Mouse (Mus musculus) cortical plate, adult 2 months (tissue): ENCODE measurements around the gene Ccdc163.

Source experiments
- CTCF ChIP-seq: fragments of 200-500 bp; IDR thresholded peaks from 2 replicates; pipeline ENCODE4 v1.5.1; 2011; ENCODE audit warnings: mild to moderate bottlenecking, control low read depth, low read length; ENCODE audit not compliant: insufficient read depth; ENCODE audit errors: extremely low read depth
- POLR2A ChIP-seq: fragments of 200-500 bp; IDR thresholded peaks from 2 replicates; pipeline ENCODE4 v1.6.1; 2011; ENCODE audit warnings: mild to moderate bottlenecking, low read length, control low read depth; ENCODE audit not compliant: insufficient read depth; ENCODE audit errors: extremely low read depth

DNA sequence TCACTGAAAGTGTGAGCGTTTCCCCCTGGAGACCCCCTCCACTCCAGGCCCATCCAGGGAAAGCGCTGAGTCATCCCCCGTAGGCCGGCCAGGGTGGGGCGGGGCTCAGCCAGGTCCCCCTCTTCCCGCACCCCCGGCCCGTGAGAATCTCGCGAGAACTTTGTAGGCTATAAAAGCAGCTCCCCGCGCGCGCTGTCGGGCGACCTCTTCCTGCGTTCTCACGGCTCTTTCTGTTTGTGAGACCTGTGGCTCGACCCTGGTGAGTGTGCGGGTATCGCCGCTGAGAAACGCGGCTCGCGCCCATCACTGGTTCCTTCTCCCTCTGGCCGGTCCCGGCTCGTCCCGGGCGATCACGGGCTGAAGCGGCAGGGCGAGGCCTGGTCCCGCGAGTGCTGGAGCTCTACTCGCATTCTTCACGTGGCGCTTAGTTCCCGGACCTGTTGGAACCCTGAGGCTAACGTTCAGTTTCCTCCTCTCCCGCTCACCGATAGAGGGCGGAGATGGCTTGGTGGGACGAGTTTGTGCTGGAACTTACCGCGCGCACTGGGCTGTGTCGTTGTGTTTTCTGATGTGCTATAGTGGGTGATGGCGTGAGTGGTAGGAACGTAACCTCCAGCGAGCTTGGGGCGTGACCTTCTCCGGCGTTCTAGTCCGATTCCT, 22.8 kb upstream of the Ccdc163 start, which contains the start of gene Prdx1:
- TF ChIP-seq CTCF (peak; percentile 72), POLR2A (peak; percentile 94)
